Mouse (Mus musculus) right cerebral cortex, postnatal 14 days (tissue): ENCODE data around the gene Kalrn.
A peak's percentile ranks its signal among the peaks of the same experiment; 100 is the strongest.

ENCODE experiments used
- DNase-seq: peaks from one replicate; pipeline ENCODE4 v3.0.0; 2022

The Kalrn gene

GRCm38 (mm10) chr16:34417966-34418365 is 155.4 kb downstream of the Kalrn start:
- no peak for DNase-seq

DNA sequence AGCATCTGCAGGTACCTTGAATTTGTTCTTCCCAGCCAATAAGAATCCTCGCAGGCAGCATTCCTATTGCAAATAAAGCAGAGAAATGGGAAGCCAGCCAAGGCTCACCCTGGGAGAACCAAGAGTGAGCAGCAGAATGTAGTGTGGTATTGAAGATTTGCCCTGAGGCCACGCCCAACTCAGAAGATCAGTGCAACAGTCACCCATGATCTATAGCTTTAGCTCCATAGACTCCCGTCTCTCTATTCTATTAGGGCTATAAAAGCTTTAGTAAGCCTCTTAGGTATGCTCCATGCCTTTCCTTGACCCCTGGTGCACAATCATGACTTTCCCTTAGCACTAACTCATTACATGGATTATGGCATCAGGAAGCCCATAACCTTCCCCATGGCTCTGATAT is 155.9 kb downstream of the Kalrn start:
- no peak for DNase-seq

- DNase-seq = no peak
Measured at GRCm38 (mm10) chr16:34414581-34414980, 158.8 kb downstream of the Kalrn start.

- DNase-seq = peak; percentile 38
Measured at GRCm38 (mm10) chr16:34413868-34414333, 159.4 kb downstream of the Kalrn start.

- DNase-seq = no peak
Measured at GRCm38 (mm10) chr16:34407036-34407435, 166.3 kb downstream of the Kalrn start.

DNA sequence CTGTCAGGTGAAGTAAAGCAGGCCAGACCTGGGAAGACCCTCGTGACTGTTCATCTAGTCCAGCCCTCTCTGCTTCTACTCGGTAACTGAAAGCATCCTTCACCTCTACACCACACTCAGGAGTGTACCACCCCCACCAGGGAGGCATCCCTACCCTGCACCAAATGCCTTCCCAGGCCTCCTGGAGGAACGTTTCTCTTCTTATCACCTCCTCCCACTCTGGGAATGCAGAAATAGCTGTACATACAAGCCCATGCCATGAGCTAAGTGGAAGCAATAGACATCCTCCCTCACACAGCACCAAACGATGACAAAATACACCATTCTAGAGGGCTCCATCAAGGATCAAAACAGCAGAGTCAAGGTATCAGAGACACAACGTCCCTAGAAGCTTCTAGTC is 168.2 kb downstream of the Kalrn start:
- DNase-seq = no peak

GRCm38 (mm10) chr16:34401216-34401615 is 172.1 kb downstream of the Kalrn start:
- DNase-seq = no peak

- no peak for DNase-seq
Measured at GRCm38 (mm10) chr16:34400102-34400728, 173.1 kb downstream of the Kalrn start.

- peak; percentile 53 for DNase-seq
Measured at GRCm38 (mm10) chr16:34395221-34395811, 178.0 kb downstream of the Kalrn start.

GRCm38 (mm10) chr16:34389520-34390271 is 183.6 kb downstream of the Kalrn start:
- no peak for DNase-seq

DNA sequence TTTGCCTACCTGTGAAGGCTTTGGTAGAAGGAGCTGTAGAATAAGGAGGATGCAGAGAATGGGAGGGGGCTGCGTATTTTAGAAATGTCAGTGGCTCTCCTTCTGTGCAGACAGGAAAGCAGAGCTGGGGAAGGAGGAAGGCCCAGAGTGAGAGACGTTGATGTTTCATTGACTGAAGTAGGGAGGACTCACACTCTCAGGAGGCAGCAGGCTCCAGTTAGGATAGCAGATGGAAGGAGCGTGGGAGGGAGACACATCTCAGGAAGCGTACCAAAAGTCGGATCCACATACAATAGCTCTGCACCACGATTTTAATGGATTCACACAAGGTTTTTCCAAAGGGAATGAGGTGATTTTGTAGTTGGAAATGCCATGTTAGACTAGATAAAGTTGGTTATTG is 184.5 kb downstream of the Kalrn start:
- DNase-seq = no peak

- DNase-seq = no peak
Measured at GRCm38 (mm10) chr16:34385065-34385464, 188.3 kb downstream of the Kalrn start.

- no peak for DNase-seq
Measured at GRCm38 (mm10) chr16:34382992-34383391, 190.3 kb downstream of the Kalrn start.

- DNase-seq = no peak
Measured at GRCm38 (mm10) chr16:34376166-34376857, 197.0 kb downstream of the Kalrn start.

DNA sequence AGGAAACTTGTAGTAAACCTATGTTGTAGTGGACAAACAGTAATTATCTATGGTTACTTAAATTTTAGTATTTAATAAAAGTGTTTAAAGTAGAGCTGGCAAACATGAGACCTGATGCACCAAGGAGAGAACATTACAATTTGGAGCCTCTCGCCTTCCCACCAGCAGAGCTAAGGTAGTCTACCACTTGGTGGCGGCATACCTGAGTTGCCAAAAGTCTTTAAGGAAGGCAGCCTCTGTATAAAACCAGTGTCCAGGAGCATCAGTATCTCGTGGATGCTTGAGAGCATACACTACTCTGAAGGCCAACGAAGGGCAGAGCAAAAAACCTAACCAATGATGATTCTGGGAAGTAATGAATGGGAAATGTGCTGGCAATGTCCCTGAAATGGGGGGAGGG is 199.8 kb downstream of the Kalrn start:
- no peak for DNase-seq

- no peak for DNase-seq
Measured at GRCm38 (mm10) chr16:34372103-34372741, 201.1 kb downstream of the Kalrn start.

DNA sequence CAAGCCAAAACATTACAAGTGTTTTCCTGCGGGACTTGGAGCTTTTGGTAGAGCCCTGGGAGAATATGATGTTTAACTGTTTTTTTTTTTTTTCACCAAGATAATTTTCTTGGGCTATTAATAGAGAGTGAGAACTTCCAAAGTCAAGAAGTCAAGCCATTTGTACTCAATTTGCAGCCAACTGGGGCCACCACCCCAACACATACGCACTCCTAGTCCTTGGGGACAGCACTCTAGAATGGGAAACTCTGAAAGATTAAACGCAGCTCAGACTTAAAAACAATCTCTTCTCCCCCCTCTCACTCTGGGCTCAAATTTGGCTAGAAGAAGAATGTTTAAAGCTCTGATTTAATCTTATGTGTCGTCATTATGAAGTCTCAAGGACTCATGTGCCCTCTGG is 214.1 kb downstream of the Kalrn start:
- no peak for DNase-seq

DNA sequence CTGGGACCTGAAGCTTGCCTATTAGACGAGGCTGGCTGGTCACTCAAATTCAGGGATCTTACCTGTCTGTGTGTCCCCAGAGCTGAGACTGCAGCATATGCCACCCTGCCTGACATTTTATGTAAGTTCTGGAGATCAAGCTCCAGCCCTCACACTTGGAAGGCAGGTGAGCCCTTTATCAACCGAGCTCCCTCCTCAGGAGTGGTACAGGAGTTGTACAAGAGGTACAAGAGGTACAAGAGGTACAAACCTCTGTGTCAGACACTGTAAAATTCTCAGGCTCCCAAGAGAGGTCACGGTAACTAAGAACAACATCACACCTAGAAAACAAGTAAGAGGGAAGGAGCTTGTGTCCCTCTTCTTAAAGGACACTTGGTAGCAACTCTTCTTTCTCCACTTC is 217.8 kb downstream of the Kalrn start:
- no peak for DNase-seq

GRCm38 (mm10) chr16:34354042-34354441 is 219.3 kb downstream of the Kalrn start:
- DNase-seq = no peak

DNA sequence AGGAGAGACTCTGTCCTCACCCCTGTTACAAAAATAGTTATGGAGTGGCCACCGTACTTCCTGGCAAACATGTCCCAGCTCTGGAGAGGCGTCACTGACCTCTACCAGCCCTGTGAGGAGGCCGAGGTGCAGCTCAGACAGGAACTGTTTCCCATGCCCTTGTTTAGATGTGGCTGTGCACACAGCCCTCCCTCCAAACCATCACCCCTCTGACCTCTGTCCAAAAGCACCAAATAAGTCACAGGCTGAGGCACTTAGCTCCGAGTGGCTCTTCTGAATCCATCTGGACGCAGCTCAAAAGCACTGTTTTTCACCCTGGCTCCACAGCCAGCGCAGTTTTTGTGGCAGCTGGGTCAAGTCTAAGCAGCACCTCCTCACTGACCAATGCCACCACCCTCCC is 220.6 kb downstream of the Kalrn start:
- DNase-seq = no peak

DNA sequence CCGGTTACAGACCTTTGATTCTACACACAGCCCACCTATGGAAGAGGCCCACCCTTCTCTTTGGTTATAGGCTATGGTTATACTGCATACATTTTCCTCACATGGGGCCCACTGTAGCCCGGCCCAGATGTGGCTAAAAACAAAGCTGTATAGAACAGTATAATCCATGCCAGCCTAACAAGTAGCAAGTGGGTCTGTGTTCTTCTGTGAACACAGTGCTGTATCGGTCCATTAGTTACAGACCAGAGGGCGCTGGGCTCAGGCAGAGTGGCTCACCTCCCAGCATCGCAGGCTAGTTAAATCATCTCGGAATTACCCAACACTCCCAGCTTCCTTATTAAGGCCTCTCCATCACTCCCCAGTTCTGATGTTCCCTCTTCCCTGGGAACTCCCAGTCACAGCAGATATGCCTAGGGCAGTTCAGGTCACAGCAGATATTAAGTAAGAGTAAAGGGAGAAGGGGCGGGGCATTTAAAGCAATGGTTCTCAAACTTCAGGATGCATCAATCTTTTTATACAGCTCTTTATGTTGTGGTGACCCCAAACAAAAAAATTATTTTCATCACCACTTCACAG is 221.7 kb downstream of the Kalrn start:
- no peak for DNase-seq

GRCm38 (mm10) chr16:34347574-34347973 is 225.8 kb downstream of the Kalrn start:
- no peak for DNase-seq
